Mouse (Mus musculus) cerebellum, adult 9-10 months (tissue): ENCODE measurements around the gene Adamts18.

Experiments
- DNase-seq: peaks from one replicate; pipeline ENCODE4 v3.0.0; 2022

Gene Adamts18

GRCm38 (mm10) chr8:113753153-113753552, 95.4 kb downstream of the Adamts18 start:
- DNase-seq, result no peak

- no peak for DNase-seq
Observed at GRCm38 (mm10) chr8:113752349-113752748, 96.2 kb downstream of the Adamts18 start.

- DNase-seq, result no peak
Observed at GRCm38 (mm10) chr8:113735496-113736060, 113.0 kb downstream of the Adamts18 start.

- no peak for DNase-seq
Observed at GRCm38 (mm10) chr8:113725331-113725730, 123.2 kb downstream of the Adamts18 start.

- DNase-seq, result no peak
Observed at GRCm38 (mm10) chr8:113723873-113724538, 124.5 kb downstream of the Adamts18 start.

- no peak for DNase-seq
Observed at GRCm38 (mm10) chr8:113721459-113721858, 127.1 kb downstream of the Adamts18 start.

- no peak for DNase-seq
Observed at GRCm38 (mm10) chr8:113704968-113705367, 143.6 kb downstream of the Adamts18 start.

GRCm38 (mm10) chr8:113691622-113692343, 156.8 kb downstream of the Adamts18 start:
- peak; percentile 24 for DNase-seq

- DNase-seq, result no peak
Observed at GRCm38 (mm10) chr8:113688543-113688915, 160.0 kb downstream of the Adamts18 start.

- peak; percentile 16 for DNase-seq
Observed at GRCm38 (mm10) chr8:113687889-113688542, 160.5 kb downstream of the Adamts18 start.

GRCm38 (mm10) chr8:113679361-113679760, 169.2 kb downstream of the Adamts18 start:
- no peak for DNase-seq

GRCm38 (mm10) chr8:113676811-113677210, 171.7 kb downstream of the Adamts18 start:
- DNase-seq, result no peak

- no peak for DNase-seq
Observed at GRCm38 (mm10) chr8:113675281-113675680, 173.3 kb downstream of the Adamts18 start.

- DNase-seq, result no peak
Observed at GRCm38 (mm10) chr8:113674611-113675010, 173.9 kb downstream of the Adamts18 start.

- no peak for DNase-seq
Observed at GRCm38 (mm10) chr8:113673300-113673699, 175.2 kb downstream of the Adamts18 start.

GRCm38 (mm10) chr8:113672599-113673255, 175.8 kb downstream of the Adamts18 start:
- peak; percentile 10 for DNase-seq

GRCm38 (mm10) chr8:113669924-113670323, 178.6 kb downstream of the Adamts18 start:
- DNase-seq, result no peak

- DNase-seq, result no peak
Observed at GRCm38 (mm10) chr8:113666714-113667432, 181.7 kb downstream of the Adamts18 start.

GRCm38 (mm10) chr8:113665951-113666350, 182.6 kb downstream of the Adamts18 start:
- no peak for DNase-seq

- no peak for DNase-seq
Observed at GRCm38 (mm10) chr8:113665036-113665435, 183.5 kb downstream of the Adamts18 start.

GRCm38 (mm10) chr8:113664544-113664943, 184.0 kb downstream of the Adamts18 start:
- peak; percentile 84 for DNase-seq

GRCm38 (mm10) chr8:113660128-113660527, 188.4 kb downstream of the Adamts18 start:
- no peak for DNase-seq
